Mouse (Mus musculus) retina, postnatal 1 day (tissue): ENCODE measurements at regions not wholly inside any gene's neighbourhood (a gene's known extent, or its start where the extent isn't known, plus 50 kb on each side); places are given as distances from the start of the nearest gene placed in this dataset.

Source experiments
- DNase-seq: peaks from one replicate; pipeline ENCODE4 v3.0.0-alpha.2; 2012

DNA sequence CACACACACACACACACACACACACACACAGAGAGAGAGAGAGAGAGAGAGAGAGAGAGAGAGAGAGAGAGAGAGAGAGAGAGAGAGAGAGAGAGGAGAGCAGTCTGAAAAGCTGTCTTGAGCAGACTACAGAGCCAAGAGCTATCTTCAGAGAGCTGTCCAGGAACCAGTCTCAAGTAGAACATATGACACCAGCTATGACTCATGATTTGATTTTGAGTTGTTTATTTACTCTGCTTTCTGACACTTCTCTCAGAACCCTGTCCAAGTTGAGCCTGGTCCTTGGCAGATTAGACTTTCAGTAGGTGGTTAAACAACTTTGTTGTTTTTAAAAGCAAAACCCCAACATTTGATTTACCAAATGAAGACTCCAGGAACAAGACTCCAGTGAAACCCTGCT is 420.8 kb upstream of the Lcorl start:
- no peak for DNase-seq

DNA sequence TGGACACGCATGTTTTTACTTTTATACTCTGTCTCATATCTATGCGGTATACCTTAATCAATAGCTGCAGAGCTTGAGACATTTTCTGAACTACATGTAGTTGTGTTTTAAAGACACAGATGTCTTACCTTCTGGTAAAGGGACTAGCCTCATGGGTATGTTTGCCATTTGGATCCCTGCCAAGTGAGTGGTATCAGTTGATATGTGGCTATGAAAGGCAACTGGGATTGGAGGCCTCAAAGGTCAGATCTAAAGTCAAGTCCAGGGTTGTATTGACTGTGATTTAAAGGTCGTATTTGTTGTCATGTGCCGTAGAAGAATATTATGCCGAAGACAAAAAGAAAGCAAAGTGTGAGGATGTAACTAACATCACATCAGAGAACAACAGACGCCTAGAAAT is 399.3 kb upstream of the Lcorl start:
- DNase-seq: no peak

DNA sequence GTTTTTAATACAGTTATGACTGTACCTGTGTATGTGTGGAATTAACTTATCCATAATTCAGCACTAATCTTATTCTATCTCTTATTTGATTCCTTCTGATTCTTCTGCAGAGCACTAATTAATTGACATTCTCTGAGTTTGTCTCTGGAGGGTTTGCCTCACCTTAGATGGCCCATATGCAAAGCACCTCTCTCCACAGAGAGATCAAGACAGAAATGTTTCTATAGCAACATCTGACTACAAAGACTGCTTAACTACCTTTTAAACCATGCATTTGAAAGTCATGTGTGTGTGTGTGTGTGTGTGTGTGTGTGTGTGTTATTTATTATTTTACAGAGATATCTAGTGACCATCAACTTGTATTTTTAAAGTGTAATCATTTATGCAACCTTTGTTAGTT is 396.5 kb upstream of the Lcorl start:
- no peak for DNase-seq

DNA sequence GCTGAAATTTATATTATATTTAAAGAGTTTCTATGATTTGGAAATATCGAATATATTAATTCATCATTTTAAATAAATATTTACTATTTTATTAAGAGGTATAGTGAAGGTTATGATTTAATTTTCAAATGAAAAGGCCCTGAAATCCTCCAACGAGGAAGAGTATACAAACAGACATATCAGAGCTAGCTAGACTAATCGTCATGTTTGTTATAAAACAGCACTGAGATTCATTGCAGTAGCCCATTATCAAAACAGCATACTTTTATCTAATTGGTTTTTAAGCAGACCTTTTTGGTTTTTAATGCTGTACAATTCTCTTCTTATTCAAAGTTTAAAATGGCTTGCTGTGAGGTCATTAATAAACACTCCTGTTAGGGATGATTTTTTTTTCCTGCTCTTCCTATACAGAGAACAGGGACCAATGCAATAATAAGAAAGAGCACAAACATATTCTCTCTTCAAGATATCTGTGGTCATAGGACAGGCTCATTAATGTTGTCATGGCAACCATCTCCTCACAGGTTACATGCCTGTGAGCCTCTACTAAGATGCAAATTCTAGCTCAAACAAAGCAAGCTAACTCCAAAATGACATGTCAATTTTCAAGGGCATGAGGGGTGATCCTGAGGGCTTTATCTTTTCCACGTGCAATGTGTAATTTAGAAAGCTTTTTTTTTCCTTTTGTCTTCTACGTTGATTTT is 378.1 kb upstream of the Lcorl start:
- DNase-seq: peak; percentile 13

DNA sequence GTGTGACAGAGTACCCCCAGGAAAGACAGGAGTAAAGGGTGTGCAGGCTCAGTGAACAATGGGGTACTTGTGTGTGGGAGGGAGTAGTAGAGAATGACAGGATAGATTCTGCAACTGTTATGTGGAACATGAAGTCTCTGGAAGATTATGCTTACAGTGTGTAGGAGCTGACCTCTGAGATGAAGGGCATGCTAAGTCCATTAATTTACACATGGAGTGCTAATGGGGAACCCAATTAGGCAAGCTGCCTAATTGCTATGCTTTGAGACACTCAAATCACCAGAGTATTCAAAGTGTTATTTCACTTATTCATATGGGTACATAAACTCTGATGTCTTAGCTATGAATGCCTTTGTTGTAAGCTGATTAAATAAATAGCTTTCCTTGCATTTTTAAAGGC is 375.4 kb upstream of the Lcorl start:
- DNase-seq: peak; percentile 91

DNA sequence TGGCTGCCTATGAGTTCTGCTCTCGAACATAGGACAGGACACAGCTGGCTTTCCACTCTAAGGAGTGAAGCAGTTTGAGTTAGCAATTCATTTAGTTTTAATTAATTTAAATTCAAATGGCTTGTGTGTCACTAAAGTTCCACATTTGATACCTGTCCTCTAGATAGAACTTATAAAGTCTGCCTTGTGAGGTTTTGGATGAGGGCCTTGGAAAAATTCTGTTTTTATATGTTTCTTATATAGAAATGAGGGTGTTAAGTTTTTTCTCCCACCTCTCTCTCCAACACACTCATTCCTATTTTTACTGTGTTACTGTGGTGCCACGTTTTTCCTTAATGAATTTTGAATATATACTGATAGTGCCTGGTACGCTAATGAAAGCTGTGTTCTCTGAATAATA is 371.3 kb upstream of the Lcorl start:
- DNase-seq: no peak

DNA sequence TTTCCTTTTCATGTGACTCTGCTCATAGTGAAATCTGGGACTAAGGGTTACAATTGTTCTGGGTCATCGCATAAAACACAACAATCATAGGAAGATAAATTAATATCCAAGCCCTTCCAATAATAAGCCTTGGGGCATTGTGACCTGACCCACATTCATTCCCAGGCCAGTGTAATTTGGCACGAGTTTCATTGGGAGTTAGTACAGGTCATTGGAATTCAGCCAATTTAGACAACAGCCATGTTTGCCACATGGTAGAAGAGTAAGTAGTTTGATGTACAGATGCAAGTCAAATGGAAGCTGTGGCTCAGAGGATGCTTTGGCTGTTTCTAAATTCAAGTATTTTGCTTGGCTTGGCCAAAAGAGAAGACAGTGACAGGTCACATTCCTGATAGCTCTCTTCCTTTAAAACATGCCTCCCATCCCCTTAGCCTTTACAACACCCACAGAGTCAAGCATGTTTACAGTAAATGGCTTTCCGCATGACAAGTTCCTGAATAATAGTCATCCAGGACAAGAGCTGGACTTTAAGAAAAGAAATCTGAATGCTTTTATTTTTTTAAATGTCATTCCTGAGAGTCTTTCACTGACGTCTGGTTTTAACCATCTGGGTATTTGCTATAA is 355.5 kb upstream of the Lcorl start:
- DNase-seq: peak; percentile 74

DNA sequence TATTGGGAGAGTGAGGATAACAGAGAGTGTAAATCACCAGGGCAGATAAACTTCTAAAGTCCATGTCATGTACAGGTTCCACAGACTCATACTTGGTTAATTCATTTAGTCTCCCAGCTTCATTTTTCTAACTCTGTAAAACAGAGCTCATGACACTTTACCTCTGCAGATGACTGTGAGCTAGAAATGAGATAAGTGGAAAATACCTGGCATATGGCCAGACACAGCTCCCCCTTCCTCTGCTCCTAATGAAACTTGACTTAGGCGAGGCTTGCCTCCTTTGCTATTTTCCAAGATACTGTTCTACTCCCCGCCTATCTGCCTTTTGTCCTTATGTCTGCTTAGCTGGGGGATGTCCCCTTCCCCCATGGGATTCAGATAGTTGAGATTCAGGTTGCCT is 351.7 kb upstream of the Lcorl start:
- DNase-seq: no peak

DNA sequence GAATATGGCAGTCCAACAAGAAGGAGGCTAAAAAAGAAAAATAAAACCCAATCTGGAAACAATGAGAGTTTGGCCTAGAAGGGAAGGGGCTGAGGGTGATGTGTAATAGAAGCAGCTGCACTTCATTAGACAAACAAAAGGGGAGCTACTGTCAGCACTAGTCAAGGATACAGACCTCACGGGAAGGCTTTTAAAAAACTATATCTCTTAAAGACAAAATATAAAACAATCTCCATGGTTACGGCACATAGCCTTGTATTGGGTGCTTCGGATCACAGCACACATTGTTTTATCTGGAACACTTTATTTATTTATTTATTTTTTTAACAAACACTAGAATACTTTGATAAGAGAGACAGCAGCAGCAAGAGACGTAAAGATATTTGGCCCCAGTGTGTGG is 346.3 kb upstream of the Lcorl start:
- no peak for DNase-seq

DNA sequence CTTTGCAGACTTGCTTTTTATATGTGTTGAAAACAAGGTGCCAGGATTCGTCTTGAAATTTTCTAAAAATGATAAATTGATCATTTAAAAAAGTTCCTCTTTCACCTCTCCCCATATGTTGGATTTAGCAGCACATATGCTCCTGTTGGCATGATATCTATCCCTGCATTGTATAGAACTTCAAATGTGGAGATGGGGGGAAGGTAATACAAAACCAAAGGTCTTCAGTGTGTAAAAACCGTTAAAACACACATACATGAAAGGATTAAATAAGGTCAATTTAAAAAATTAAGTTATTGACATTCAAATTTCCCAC is 345.0 kb upstream of the Lcorl start:
- no peak for DNase-seq

DNA sequence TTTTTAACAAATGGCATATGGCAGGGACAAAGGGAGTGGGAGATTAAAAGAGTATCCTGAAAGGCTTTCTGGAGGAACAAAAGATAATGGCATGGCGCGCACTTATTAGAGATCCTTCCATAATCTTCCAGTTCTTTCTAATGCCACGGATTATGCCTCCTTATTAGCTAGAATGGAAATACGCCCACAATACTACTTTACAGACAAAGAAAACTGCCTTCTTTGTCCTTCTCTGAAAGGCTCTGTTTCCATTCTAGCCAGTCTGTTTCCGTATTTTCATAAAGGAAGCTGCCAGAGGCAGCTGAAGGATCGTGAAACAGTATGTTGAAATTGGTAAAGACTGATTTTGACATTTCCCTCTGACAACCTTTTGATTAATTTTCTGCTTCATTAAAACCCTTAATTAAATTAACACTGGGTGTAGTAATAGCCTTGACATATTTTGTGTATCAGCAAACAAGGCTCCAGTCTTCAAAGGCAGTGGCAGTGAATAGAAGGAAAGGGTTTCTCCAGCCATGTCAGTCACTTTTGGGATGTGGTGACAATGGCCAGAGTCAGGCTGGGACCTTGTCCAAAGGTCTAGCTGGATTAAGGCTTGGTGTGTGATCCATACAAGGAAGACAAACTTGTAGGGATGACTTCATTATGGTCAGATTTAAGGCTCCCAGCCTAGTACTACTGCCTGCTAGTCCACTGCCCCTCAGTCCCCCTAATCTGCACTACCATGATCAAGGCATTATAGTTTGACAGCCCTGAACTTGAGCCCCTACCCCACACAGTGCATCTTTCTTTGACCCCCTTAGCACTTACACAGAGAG is 344.4 kb upstream of the Lcorl start:
- peak; percentile 86 for DNase-seq

DNA sequence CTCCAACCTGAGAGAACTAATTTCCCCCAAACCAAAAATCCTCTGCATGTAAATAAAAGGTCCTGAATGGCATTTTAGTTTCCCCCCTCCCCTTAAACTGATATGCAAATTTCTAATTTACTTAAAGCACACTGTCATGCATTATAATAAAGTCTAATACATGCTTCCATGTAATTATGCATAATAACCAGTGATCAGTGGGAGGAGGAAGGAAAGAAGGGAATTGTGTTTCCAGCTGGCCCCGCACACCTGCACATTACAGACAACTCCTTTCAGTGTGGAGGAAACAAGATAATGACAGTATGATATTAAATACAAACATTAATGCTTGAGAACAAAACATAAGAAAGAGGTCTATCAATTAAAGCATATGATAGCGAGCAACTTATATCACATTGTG is 329.5 kb upstream of the Lcorl start:
- DNase-seq: no peak

DNA sequence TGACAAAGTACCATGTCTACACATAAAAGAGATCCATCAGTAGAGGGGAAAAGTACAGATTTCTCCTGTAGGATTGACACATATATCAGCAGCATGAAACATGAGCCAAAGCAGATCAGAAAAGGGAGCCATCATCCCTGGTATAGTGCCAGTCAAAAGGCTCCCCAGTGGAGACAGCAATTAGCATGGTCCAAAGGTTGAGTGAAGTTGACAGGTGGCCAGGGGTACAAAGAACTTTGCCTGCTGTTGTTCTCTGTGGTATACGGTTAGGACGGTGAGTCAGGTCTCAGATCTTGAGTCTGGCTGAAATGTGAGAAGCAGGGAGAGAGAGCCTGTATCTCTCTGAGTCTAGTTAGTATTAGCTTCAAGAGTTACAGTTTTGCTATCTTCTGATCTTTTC is 324.7 kb upstream of the Lcorl start:
- peak; percentile 21 for DNase-seq

DNA sequence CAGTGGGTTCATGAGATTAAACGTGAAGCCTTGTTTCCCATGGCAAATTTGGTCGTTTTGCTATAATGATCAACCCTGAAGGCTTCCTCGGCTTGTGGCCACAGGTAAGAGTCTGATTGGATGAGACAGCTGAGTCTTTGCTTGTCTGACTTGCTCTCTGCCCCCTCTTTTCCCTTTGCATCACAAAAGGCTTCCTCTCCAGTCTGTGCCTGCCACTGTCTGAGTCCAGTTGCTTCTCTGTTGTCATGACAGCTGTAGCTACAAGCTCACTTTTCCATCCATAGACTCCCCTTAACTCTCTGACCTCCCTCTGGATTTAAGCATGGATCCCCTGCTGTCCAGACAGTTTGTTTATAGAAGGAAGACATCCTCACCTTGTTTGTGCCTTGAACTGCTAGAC is 314.9 kb upstream of the Lcorl start:
- peak; percentile 4 for DNase-seq

DNA sequence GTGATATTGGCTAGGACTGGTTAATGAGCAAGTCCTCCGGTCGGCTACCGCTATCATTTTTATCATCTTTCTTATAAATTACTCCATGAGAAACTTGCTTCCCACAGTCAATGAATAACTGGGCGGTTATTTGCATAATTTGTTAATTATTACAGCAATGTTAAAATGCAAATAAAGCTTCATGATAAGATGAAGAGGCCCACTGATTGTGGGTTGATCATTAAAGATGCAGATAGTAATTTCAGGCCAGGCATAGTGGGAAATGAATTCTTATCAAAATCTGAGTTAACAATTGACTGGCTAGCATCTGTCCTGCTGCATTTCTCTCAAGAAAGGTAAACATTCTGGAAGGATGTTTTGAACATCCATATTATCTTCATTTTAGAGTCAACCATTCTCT is 303.4 kb upstream of the Lcorl start:
- DNase-seq: no peak

DNA sequence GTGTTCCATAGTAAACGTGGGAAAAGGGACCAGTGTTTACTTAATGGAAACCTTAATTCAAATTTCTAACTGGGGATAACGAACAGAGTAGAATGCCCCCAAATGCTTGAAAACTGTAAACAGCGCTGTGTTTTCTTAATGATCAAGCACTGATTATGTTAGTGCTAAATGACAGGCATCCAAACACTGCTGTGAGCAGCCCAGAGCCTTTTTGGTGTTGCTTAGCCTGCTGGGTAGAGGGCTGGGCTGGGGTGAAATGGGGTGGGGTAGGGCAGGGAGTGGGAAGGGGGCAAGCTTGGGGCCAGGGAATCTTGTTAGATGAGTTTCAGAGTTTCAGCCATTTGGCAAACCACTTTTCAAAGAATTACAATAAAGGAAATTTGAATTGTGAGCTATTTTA is 294.6 kb upstream of the Lcorl start:
- no peak for DNase-seq

DNA sequence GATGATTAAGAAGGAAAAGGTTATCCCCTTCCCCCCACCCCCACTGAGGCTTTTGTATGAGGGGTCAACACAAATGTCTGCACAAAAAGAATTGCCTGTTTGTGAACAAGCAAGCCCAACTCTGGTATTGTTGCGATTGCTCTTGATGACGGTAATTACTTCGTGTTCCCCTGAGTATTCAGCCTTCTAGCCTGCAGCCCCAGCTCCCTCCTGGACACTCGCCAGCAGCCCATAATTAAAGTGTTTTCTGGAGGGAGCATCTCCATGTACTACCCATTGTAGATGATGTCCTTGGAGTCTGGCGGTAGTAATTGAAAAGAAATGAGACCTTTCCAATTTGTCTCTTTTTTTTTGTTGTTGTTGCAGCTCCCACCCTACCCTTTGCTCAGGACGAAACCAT is 293.4 kb upstream of the Lcorl start:
- DNase-seq: peak; percentile 90

DNA sequence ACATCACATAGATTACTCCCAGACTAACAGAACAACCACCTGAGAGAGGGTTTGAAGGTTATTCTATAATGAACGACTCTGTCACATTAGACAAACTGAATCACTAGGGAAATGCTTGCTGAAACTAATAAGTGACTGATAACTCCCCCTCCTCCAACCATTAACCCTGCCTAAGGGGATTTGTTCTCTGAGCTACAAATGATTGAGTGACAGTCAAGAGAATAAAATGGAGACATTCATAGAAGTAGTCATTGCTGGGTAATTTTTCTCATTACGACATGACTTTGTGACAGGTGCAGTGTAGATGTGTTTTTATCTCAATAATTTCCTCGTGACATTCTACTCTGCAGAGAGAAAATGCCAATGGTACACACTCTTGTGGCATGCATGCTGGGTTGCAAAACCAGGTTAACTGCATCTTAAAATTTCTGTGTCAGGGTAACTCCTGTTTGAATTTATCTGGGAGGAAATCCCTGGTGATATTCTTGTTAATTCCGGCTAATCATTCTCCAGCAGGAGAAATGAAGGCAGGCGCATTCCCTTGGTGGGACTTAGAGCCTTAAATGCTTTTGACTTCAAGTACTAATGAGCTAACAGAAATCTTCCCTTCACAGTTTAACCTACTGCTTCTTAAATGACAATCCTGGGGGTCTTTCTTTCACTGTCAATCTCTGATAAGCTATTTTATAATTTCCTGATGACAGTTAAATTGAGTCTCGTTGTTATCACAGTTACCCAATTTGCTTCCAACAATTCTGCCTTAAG is 292.6 kb upstream of the Lcorl start:
- peak; percentile 24 for DNase-seq

DNA sequence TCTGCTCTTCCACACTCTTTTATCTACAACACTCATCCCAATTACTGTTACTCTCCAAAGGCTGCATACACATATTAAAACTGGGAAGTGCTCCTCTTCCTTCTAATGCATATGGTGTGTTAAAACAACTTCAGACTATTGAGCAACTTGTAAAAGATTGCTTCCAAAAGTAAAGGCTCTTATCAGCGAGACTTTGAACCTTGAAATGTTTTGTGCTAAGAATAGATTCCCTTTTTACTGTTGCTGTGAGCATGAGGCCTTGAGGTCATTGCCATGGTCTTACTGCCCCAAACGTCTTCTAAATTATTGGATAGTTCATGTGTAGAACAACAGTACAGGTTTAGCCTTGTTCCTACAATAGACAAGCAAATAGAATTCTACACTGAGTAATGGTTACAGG is 281.6 kb upstream of the Lcorl start:
- DNase-seq: no peak

DNA sequence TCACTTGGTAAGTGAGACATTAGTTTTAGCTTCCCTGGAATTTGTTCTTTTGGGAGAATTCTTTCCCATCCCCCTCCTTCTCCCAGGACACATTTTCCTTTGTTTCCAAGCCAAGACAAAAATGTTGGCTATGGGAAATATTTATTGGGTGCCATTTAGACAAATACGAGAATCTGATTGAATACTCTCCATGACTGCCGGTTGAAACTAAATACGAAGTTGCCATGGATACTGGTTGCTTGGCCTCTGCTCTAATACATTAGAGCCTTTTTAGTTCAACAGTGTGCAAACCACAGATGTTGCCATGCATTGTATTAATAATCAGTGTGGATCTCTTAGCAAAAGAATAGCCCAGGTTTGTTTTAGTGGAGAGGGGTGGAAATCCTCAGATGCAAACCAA is 280.3 kb upstream of the Lcorl start:
- DNase-seq: no peak

DNA sequence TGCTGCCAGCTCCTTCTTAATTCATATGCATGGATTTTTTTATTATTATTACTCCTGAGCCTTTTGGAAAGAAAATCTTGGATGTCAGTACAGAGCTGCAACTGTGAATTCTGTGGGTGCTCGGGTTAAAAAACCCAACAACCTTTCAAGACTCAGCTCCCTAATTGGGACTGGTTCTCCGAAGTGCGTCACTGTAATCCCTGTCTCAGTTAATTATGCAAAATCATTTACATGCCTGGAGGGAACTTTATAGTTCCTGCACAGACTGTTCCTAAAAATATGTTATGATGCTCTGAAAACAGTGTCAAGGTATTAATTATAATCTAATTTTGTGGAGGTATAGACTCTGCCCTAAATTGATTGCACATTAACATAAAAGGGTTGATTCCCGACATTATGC is 250.6 kb upstream of the Lcorl start:
- peak; percentile 15 for DNase-seq

DNA sequence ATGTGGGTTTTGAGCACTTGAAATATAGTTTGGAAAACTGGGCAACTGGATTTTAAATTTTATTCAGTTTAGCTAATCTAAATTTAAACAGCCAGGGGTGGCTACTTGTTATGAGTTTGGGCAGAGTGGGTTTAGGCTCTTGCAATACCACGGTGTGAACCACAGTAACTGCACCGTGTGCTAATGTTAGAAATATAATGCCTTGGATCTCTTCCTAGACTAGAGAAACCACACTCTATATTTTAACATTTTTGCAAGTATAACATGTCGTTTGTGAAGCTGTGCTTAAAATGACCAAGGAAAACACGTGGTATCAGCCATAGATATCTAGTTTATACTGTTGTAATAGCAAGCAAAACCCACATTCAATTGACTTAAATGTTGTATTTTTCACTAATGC is 245.9 kb upstream of the Lcorl start:
- no peak for DNase-seq

DNA sequence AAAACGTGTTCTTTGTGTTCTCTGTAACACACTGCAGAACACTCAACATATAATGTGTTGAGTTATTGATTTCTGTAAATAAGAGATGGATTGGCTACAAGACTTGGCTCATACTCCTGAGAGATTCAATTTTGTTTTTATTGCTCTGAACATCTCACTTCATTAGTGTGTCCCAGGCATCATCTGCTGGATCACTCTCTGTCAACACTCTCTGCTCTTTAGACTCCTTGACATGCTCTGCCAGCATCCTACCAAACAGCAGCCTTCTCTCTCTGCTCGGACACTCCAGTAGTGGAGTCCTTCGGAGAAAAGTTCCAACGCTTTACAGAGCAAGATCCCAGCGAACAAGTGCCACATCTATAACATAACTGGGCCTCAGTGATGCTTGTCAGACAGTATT is 235.1 kb upstream of the Lcorl start:
- no peak for DNase-seq

DNA sequence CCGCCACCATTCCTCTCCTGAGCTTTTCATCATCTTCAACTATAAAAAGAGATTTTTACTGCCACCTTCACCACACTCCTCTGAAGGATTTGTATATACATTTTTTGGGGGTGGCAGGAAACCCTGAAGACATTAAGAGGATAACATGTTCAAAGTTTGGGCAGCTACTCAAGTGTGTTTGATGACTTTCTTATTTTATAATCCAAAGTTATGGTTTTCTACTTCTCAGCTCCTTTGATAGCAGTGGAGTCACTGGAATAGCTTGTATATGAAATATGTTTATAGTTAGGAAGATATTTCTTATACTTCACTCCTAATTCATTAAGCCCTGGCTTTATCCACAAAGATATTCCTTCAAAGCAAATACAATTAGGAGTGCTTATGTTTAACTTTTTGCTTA is 229.5 kb upstream of the Lcorl start:
- no peak for DNase-seq
